Mouse (Mus musculus): ENCODE measurements around the gene Fcer1g. TPM values are rescaled to one million over a fixed set of nuclear protein-coding genes. Genes with fewer than 3 reads are reported as not detected.

Fcer1g gene
- polyA plus RNA-seq, 1 experiment from 2014 or later = 22.8 TPM

DNA sequence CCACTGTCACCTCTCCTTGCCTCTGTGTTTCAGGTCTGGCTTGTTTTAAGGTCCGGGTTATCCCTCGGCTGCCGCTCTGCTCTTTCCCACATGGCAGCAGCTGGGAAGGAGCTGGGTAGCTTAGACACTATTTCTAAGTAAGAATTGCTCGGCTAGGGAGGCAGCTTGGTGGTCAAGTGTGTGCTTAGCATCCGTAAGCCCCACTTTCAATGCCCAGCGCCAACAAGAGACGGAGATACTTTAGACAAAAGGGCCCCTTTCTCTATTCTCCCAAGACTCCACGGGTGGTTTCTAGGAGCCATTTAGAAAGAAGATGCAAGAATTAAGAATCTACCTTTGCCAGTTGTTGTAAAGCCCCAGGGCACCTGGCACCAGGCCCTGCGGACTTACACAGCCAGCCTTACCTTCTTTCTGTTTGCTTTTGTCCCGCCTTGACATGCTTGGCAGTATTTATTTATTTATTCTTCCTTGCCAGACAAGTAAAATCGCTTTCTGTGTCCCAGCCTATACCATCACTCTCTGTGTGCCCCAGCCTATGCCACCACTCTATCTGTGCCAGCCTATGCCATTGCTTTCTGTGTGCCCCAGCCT, 41.1 kb upstream of the Fcer1g start:
- Histone ChIP-seq H3K27ac (no peak overlapping the region), H3K27me3 (ENCODE audit: insufficient read depth, poor library complexity, severe bottlenecking) (no peaks in the 10 kb centered on the region), H3K4me1 (replicated peaks) (peaks cover 23% of the 10 kb centered on the region), H3K4me3 (no peak overlapping the region), H3K9me3 (no peaks in the 10 kb centered on the region), H3K36me3 (peaks cover 78% of the 10 kb centered on the region)
- DNase-seq (ENCODE audit: low spot score) = no peak
- 87% methylated on average over 11 of the region's 11 CpGs for WGBS

GRCm38 (mm10) chr1:171274171-171274570, 40.0 kb upstream of the Fcer1g start:
- no peak overlapping the region for H3K27ac ChIP-seq
- no peaks in the 10 kb centered on the region for H3K27me3 ChIP-seq (ENCODE audit: insufficient read depth, poor library complexity, severe bottlenecking)
- DNase-seq (ENCODE audit: low spot score) = no peak
- H3K4me1 ChIP-seq (replicated peaks) = peaks cover 22% of the 10 kb centered on the region
- WGBS = 93% methylated on average over 12 of the region's 12 CpGs
- no peak overlapping the region for H3K4me3 ChIP-seq
- H3K9me3 ChIP-seq = no peaks in the 10 kb centered on the region
- H3K36me3 ChIP-seq = peaks cover 76% of the 10 kb centered on the region

GRCm38 (mm10) chr1:171272086-171272485, 37.9 kb upstream of the Fcer1g start:
- Histone ChIP-seq H3K4me3 (peak overlapping the region; percentile 63; the same call in 1 of the 2 replicates), H3K27me3 (ENCODE audit: insufficient read depth, poor library complexity, severe bottlenecking) (no peaks in the 10 kb centered on the region), H3K36me3 (peaks cover 55% of the 10 kb centered on the region), H3K27ac (no peak overlapping the region), H3K4me1 (replicated peaks) (peaks cover 22% of the 10 kb centered on the region), H3K9me3 (no peaks in the 10 kb centered on the region)
- WGBS = 90% methylated on average over 3 of the region's 3 CpGs
- DNase-seq (ENCODE audit: low spot score) = no peak

DNA sequence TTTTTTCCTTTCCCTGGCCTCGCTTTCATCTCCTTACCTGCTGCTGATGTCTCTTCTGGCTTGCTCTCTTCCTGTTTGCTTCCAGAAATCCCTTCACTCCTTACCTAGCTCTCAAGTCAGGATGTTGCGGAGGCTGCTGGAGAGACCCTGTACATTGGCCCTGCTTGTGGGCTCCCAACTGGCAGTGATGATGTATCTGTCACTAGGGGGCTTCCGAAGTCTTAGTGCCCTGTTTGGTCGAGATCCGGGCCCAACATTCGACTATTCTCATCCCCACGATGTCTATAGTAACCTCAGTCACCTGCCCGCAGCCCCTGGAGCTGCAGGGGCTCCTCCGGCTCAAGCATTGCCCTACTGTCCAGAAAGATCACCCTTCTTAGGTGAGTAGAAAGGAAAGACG, 37.5 kb upstream of the Fcer1g start:
- Histone ChIP-seq H3K27me3 (ENCODE audit: insufficient read depth, poor library complexity, severe bottlenecking) (no peaks in the 10 kb centered on the region), H3K9me3 (no peaks in the 10 kb centered on the region), H3K4me1 (replicated peaks) (peaks cover 22% of the 10 kb centered on the region), H3K27ac (no peak overlapping the region), H3K4me3 (peak overlapping the region; percentile 63), H3K36me3 (peaks cover 51% of the 10 kb centered on the region)
- 71% methylated on average over 10 of the region's 10 CpGs for WGBS
- DNase-seq (ENCODE audit: low spot score) = no peak

- Histone ChIP-seq H3K4me3 (peak overlapping the region; percentile 63), H3K27ac (no peak overlapping the region), H3K27me3 (ENCODE audit: insufficient read depth, poor library complexity, severe bottlenecking) (no peaks in the 10 kb centered on the region), H3K36me3 (peaks cover 46% of the 10 kb centered on the region), H3K4me1 (replicated peaks) (peaks cover 22% of the 10 kb centered on the region), H3K9me3 (no peaks in the 10 kb centered on the region)
- 62% methylated on average over 9 of the region's 9 CpGs for WGBS
- DNase-seq (ENCODE audit: low spot score) = no peak
Measured at GRCm38 (mm10) chr1:171271196-171271595, 37.0 kb upstream of the Fcer1g start.

DNA sequence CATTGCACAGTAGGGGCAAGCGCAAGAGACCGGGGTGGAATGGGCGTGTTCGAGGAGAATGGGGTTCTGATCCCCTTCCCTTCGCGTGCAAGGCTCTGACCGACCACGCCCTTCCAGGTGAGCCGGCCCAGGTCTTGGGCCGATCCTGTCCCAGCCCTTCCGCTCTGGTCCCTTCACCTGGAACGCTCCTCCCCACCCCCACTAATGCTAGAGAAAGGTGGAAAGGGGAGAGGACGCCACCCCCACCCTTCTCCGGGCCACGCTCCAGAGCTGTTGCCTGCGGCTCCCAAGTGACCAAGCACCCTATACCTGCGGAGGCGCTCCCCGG, 36.4 kb upstream of the Fcer1g start:
- Histone ChIP-seq H3K9me3 (no peaks in the 10 kb centered on the region), H3K27ac (peak overlapping the region; percentile 84), H3K4me1 (replicated peaks) (peaks cover 22% of the 10 kb centered on the region), H3K27me3 (ENCODE audit: insufficient read depth, poor library complexity, severe bottlenecking) (no peaks in the 10 kb centered on the region), H3K4me3 (peak overlapping the region; percentile 63), H3K36me3 (peaks cover 40% of the 10 kb centered on the region)
- under 1% methylated on average over 19 of the region's 19 CpGs for WGBS
- no peak for DNase-seq (ENCODE audit: low spot score)

GRCm38 (mm10) chr1:171269848-171270572, 35.8 kb upstream of the Fcer1g start, which contains the start of gene B4galt3:
Gene B4galt3, plus strand, starts transcription at chr1:171270328.
- H3K27me3 ChIP-seq (ENCODE audit: insufficient read depth, poor library complexity, severe bottlenecking) = no peaks in the 10 kb centered on the region
- peak; percentile 95 for DNase-seq (ENCODE audit: low spot score)
- H3K9me3 ChIP-seq = no peaks in the 10 kb centered on the region
- peaks cover 35% of the 10 kb centered on the region for H3K36me3 ChIP-seq
- peak within 1 kb of the TSS; percentile 84 for H3K27ac ChIP-seq
- H3K4me3 ChIP-seq = peak within 1 kb of the TSS; percentile 63
- peaks cover 22% of the 10 kb centered on the region for H3K4me1 ChIP-seq (replicated peaks)
- 3% methylated on average over 36 of the region's 36 CpGs for WGBS

DNA sequence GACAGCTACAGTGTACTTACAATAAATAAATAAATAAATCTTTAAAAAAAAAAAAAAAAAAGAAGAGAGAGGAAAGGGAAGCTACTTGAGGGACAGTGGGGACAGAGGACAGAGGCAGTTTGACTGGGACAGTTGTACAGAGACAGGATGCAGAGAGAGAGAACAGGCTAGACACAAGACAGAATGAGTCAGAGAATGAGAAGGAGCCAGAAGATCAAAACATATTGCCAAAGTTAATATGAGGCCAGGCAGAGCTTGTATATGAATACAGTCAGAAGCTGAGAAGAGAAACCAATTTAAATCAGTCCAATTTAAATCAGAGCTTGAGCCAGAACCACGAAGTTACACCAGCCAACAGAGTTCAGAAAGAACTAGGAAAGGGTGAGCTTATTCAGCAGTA, 34.2 kb upstream of the Fcer1g start:
- H3K27me3 ChIP-seq (ENCODE audit: insufficient read depth, poor library complexity, severe bottlenecking) = no peaks in the 10 kb centered on the region
- WGBS = 62% methylated on average over 1 of the region's 1 CpGs
- peaks cover 26% of the 10 kb centered on the region for H3K4me1 ChIP-seq (replicated peaks)
- no peak overlapping the region for H3K4me3 ChIP-seq
- no peaks in the 10 kb centered on the region for H3K9me3 ChIP-seq
- DNase-seq (ENCODE audit: low spot score) = no peak
- H3K36me3 ChIP-seq = peaks cover 18% of the 10 kb centered on the region
- no peak overlapping the region for H3K27ac ChIP-seq

DNA sequence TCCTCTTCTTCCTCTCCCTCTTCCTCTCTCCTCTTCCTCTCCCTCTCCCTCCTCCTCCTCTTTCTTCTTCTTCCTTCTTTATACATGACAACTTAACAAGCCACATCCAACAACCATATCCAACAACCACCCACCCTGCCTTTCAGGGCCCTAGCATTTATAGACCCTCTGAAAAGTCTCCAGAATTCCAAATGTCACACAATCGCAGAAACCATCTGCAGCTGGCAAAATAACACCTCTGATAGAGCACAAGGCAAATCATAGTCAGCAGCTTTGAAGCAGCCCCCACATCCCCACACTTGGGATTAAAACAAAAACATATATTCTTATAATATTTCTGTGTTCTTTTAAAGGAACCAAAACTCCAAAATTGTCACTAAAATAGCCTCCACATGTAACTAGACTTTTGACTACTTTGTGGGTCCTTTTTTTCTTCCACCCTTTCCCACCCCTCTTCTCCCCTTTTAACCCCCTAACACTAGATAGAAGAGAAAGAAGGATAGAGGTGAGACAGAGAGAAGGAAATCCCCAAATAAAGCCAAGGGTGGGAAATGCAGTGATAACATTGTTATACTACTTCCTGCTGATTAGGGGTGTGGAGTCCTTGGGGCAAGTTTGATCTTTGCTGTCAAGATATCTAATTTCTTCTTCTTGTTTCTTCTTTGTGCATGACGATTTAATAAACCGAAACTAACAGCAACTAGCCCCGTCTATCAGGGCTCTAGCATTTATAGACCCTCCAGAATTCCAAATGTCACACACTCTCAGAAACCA, 32.0 kb upstream of the Fcer1g start:
- Histone ChIP-seq H3K4me1 (replicated peaks) (peaks cover 31% of the 10 kb centered on the region), H3K9me3 (no peaks in the 10 kb centered on the region), H3K27me3 (ENCODE audit: insufficient read depth, poor library complexity, severe bottlenecking) (no peaks in the 10 kb centered on the region), H3K4me3 (no peak overlapping the region), H3K27ac (no peak overlapping the region), H3K36me3 (no peaks in the 10 kb centered on the region)
- no peak for DNase-seq (ENCODE audit: low spot score)
- 85% methylated on average over 4 of the region's 4 CpGs for WGBS

DNA sequence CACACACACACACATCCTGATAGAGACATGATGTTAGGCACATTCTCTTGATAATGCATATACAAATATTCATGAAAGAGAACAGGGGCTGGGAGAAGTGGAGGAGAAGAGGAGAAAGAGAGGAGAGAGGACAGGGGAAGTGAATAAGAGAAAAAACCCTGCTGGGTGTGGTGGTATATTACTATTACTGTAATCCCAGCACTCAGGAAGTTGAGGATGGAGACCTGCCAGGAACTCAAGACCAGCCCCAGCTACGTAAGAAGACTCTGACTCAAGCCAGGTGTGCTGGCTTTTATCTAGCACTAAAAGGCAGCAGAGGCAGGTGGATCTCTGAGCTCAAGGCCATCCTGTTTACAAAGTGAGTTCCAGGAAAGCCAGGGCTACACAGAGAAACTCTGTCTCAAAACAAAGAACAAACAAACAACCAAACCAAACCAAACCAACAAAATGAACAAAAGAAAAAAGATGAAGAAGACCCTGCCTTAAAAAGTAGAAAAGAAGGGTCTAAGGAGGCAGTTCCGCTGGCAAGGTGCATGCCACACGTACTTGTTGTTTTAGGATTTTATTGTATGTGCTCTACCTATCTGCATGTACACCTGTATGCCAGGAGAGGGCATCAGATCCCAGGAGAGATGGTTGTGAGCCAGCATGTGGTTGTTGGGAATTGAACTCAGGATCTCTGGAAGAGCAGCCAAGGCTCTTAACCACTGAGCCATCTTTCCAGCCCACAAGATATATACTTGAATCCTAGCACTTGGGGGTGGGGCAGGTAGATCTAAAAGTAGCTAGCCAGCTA, 29.7 kb upstream of the Fcer1g start:
- Histone ChIP-seq H3K27me3 (ENCODE audit: insufficient read depth, poor library complexity, severe bottlenecking) (no peaks in the 10 kb centered on the region), H3K27ac (peak overlapping the region; percentile 40; the same call in 1 of the 2 replicates), H3K4me1 (replicated peaks) (peaks cover 16% of the 10 kb centered on the region), H3K36me3 (peaks cover 5% of the 10 kb centered on the region), H3K4me3 (peak overlapping the region; percentile 41; the same call in 1 of the 2 replicates), H3K9me3 (no peaks in the 10 kb centered on the region)
- DNase-seq (ENCODE audit: low spot score) = no peak
- 84% methylated on average over 3 of the region's 3 CpGs for WGBS

- peak overlapping the region; percentile 76 for H3K27ac ChIP-seq
- peak; percentile 49 for DNase-seq (ENCODE audit: low spot score)
- H3K27me3 ChIP-seq (ENCODE audit: insufficient read depth, poor library complexity, severe bottlenecking) = no peaks in the 10 kb centered on the region
- no peaks in the 10 kb centered on the region for H3K9me3 ChIP-seq
- peaks cover 11% of the 10 kb centered on the region for H3K36me3 ChIP-seq
- peaks cover 16% of the 10 kb centered on the region for H3K4me1 ChIP-seq (replicated peaks)
- WGBS = 2% methylated on average over 2 of the region's 2 CpGs
- peak overlapping the region; percentile 41 for H3K4me3 ChIP-seq
Measured at GRCm38 (mm10) chr1:171263185-171263611, 29.0 kb upstream of the Fcer1g start.

- Histone ChIP-seq H3K27ac (peak overlapping the region; percentile 76), H3K27me3 (ENCODE audit: insufficient read depth, poor library complexity, severe bottlenecking) (no peaks in the 10 kb centered on the region), H3K9me3 (no peaks in the 10 kb centered on the region), H3K4me3 (peak overlapping the region; percentile 41), H3K4me1 (replicated peaks) (peaks cover 16% of the 10 kb centered on the region), H3K36me3 (peaks cover 16% of the 10 kb centered on the region)
- WGBS = 9% methylated on average over 8 of the region's 8 CpGs
- peak; percentile 36 for DNase-seq (ENCODE audit: low spot score)
Measured at GRCm38 (mm10) chr1:171262594-171263130, 28.5 kb upstream of the Fcer1g start.
